Mouse (Mus musculus) forebrain, postnatal 0 days (tissue): Measurements from ENCODE around the gene Gtf2ird1. TPM values are rescaled to one million over a fixed set of nuclear protein-coding genes. Genes with fewer than 3 reads are reported as not detected.
"Not testable (repeated sequence)": the region's sequence is repeated elsewhere in the genome, so short reads cannot be mapped to it uniquely, and the experiment has no call there.

Source experiments
- ATAC-seq: fragments of 200-750 bp; cut with Nextera tagmentation; 2 replicates; pipeline ENCODE4 v1.8.0; 2017; ENCODE audit warnings: mild to moderate bottlenecking, moderate library complexity
- DNase-seq: peaks from one replicate; pipeline ENCODE4 v3.0.0-alpha.2; 2015
- H3K27ac ChIP-seq: fragments of 300-500 bp; sonication (generic); 2 replicates; pipeline ENCODE4 v1.5.1; 2014; ENCODE audit warnings: low read depth, mild to moderate bottlenecking, antibody characterized with exemption, low read length, moderate library complexity, mixed read lengths
- H3K27me3 ChIP-seq: fragments of 300-500 bp; sonication (generic); 2 replicates; pipeline ENCODE4 v1.6.1; 2014; ENCODE audit warnings: mild to moderate bottlenecking, low read length, mixed read lengths; ENCODE audit not compliant: insufficient read depth
- H3K36me3 ChIP-seq: fragments of 300-500 bp; sonication (generic); 2 replicates; pipeline ENCODE4 v1.6.1; 2014; ENCODE audit warnings: mild to moderate bottlenecking, moderate library complexity; ENCODE audit not compliant: insufficient read depth
- H3K4me1 ChIP-seq: fragments of 300-500 bp; sonication (generic); 2 replicates; pipeline ENCODE4 v1.6.1; 2014; ENCODE audit warnings: antibody characterized with exemption; ENCODE audit not compliant: insufficient read depth
- H3K4me2 ChIP-seq: fragments of 300-500 bp; sonication (generic); 2 replicates; pipeline ENCODE4 v1.6.1; 2014; ENCODE audit warnings: low read depth, mild to moderate bottlenecking, moderate library complexity
- H3K4me3 ChIP-seq: fragments of 300-500 bp; sonication (generic); 2 replicates; pipeline ENCODE4 v1.5.1; 2014; ENCODE audit warnings: low read depth, low read length, mixed read lengths
- H3K9ac ChIP-seq: fragments of 300-500 bp; sonication (generic); 2 replicates; pipeline ENCODE4 v1.6.1; 2014; ENCODE audit warnings: mild to moderate bottlenecking
- H3K9me3 ChIP-seq: fragments of 300-500 bp; sonication (generic); 2 replicates; pipeline ENCODE4 v1.6.1; 2016; ENCODE audit warnings: low read length
- CTCF ChIP-seq: sonication (generic); IDR thresholded peaks from 2 replicates; pipeline ENCODE4 v1.5.1; 2016; ENCODE audit warnings: antibody characterized with exemption, control low read depth, low read depth
- WGBS: fragments of 180-500 bp; shearing (Covaris S2); extraction: QIAGEN DNeasy Blood & Tissue Kit; methylation state at CpG from one replicate; pipeline ENCODE4 v1.1.7; 2014; 5-methylcytosine and 5-hydroxymethylcytosine counted together
- polyA plus RNA-seq: library from polyadenylated mRNA; unstranded; fragments of >200 nt; fragmentation: Nextera tagmentation; extraction: Ambion mirVana; gene quantifications from 2 replicates; pipeline ENCODE4 v1.2.1, GENCODE M21; 2015
- total RNA-seq: library from RNA; depleted of rRNA; stranded (reverse); fragments of >200 nt; gene quantifications from 2 replicates; pipeline ENCODE4 v1.2.3, GENCODE M21; 2014

Gene Gtf2ird1
- total and polyA plus RNA-seq, 2 experiments from 2014 or later, result 47.1 to 53.6 TPM

DNA sequence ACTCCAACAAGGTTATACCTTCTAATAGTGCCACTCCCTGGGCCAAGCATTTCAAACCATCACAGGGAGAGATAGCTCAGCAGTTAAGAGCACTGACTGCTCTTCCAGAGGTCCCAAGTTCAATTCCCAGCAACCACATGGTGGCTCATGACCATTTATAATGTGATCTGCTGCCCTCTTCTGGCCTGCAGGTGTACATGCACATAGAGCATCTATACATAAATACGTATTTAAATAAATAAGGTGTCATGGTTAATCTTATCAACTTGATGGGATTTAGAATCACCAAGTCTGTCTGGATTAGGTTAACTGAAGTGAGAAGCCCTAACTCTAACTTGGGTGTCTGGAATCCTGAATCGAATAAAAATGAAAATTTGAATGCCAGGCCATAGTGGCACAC lies 109.5 kb downstream of the Gtf2ird1 start:
- WGBS, result 67% methylated on average over 2 of the region's 2 CpGs
- Histone ChIP-seq H3K4me2 (no peak overlapping the region), H3K27ac (no peak overlapping the region), H3K9ac (no peak overlapping the region), H3K27me3 (no peaks in the 10 kb centered on the region), H3K36me3 (no peaks in the 10 kb centered on the region), H3K4me1 (0 out of 2 replicates have a peak, but pooled peaks cover 4% of the 10 kb centered on the region), H3K4me3 (no peak overlapping the region), H3K9me3 (no peaks in the 10 kb centered on the region)
- no peak for ATAC-seq
- TF ChIP-seq CTCF, result peak; percentile 62
- no peak for DNase-seq

DNA sequence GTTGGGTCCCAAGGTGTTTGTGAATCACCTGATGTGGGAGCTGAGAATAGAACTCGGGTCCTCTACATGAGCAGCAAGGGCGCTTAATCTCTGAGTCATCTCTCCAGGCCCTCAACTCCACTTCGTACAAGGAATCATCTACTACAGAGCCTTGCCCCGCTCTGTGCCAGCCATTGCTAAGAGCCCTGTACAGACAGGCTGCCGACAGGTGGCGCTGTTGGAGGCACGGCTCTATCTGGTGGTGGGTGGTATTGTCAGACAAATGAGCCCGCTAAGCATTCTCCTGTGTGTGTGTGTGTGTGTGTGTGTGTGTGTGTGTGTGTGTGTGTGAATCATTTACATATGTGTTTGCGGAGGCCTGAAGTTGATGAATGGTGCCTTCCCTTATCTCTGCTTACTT lies 111.1 kb downstream of the Gtf2ird1 start:
- 80% methylated on average over 9 of the region's 9 CpGs for WGBS
- DNase-seq (no peak), ATAC-seq (peak; percentile 42; the same call in 1 of the 2 replicates)
- Histone ChIP-seq H3K27me3 (no peaks in the 10 kb centered on the region), H3K36me3 (no peaks in the 10 kb centered on the region), H3K4me3 (no peak overlapping the region), H3K9me3 (no peaks in the 10 kb centered on the region), H3K9ac (no peak overlapping the region), H3K4me1 (0 out of 2 replicates have a peak, but pooled peaks cover under 1% of the 10 kb centered on the region), H3K27ac (no peak overlapping the region), H3K4me2 (no peak overlapping the region)
- TF ChIP-seq CTCF, result peak; percentile 47

DNA sequence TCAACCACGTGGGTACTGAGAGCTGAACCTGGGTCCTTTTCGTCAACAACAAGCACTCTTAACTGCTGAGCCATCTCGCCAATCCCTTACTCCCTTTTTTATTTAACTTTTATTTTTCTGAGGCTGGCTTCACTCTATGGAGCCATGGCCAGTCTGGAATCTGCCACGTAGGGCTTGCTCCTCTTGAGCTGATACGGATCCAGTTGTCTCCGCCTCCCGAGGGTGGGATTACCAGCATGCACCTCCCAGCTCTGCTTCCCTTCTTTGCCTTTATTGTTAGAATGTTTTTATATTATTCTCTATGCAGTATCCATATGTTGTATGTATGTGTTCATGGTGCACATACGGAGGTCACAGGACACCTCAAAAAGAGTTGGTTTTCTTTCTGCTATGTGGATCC lies 112.4 kb downstream of the Gtf2ird1 start:
- no peak for DNase-seq
- no peaks in the 10 kb centered on the region for H3K9me3 ChIP-seq
- 81% methylated on average over 8 of the region's 8 CpGs for WGBS
- no peak overlapping the region for H3K4me3 ChIP-seq
- no peaks in the 10 kb centered on the region for H3K27me3 ChIP-seq
- H3K36me3 ChIP-seq, result no peaks in the 10 kb centered on the region
- TF ChIP-seq CTCF, result no peak
- no peak overlapping the region for H3K4me2 ChIP-seq
- no peak overlapping the region for H3K27ac ChIP-seq
- no peak overlapping the region for H3K9ac ChIP-seq
- no peaks in the 10 kb centered on the region for H3K4me1 ChIP-seq
- no peak for ATAC-seq

DNA sequence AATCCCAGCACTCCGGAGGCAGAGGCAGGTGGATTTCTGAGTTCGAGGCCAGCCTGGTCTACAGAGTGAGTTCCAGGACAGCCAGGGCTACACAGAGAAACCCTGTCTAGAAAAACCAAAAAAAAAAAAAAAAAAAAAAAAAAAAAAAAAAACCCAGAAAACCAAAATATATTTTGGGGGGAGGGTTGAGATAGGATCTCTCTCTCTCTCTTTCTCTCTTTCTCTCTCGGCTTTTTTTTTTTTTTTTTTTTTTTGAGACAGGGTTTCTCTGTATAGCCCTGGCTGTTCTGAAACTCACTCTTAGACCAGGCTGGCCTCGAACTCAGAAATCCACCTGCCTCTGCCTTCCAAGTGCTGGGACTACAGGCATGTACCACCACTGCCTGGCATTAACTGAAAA lies 113.0 kb downstream of the Gtf2ird1 start:
- WGBS, result 82% methylated on average over 4 of the region's 4 CpGs

DNA sequence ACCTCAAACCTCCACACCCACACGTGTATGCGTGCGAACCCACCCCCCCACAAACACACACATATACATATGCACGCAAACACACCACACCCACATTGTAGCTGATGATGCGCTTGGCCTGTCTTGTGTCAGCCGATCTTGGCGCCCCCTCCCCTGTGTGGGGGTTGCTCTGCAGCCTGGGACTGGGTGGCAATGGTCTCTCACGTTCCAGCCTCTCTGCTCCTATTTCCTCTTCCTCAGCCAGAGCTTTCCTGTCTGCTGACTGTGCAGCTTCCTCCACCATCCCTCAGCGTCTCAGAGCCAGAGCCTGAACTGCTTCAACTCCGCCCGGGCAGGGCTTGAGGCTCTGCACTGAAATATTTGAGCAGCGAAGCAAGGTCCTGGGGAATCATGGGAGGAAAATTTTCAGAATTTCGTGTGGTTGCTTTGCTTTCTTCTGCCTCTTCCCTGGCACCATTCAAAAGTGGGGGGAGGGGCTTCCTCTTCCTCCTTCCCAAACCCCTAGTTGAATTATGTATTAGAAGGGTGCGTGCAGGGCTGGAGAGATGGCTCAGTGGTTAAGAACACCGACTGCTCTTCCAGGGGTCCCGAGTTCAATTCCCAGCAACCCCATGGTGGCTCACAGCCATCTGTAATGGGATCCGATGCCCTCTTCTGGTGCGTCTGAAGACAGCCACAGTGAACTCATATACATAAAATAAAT lies 113.9 kb downstream of the Gtf2ird1 start:
- 79% methylated on average over 18 of the region's 18 CpGs for WGBS

More for the DNA sequence above, 113.0 kb downstream of the Gtf2ird1 start:
- H3K9me3 ChIP-seq, ATAC-seq, H3K27ac ChIP-seq, H3K27me3 ChIP-seq, H3K4me2 ChIP-seq, H3K4me3 ChIP-seq, H3K36me3 ChIP-seq, H3K9ac ChIP-seq, H3K4me1 ChIP-seq, DNase-seq: not testable (repeated sequence)

DNA sequence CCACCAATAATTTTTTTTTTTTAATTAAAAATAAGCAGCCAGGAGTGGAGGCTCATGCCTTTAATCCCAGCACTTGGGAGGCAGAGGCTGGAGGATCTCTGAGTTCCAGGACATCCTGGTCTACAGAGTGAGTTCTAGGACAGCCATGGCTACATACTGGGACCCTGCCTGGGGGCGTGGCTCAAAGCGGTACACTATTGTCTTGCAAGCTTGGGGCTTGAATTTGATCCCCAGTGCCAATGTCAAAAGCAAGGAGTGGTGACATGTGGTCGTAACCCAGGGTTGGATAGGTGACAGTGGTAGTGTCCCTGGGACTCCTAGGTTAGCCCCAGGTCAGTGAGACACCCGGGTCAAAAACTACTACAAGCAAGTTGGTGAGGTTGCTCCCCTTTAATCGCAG lies 114.8 kb downstream of the Gtf2ird1 start:
- no peaks in the 10 kb centered on the region for H3K36me3 ChIP-seq
- H3K9me3 ChIP-seq, result no peaks in the 10 kb centered on the region
- no peaks in the 10 kb centered on the region for H3K4me1 ChIP-seq
- DNase-seq (no peak), ATAC-seq (no peak)
- H3K27ac ChIP-seq, result no peak overlapping the region
- H3K27me3 ChIP-seq, result no peaks in the 10 kb centered on the region
- H3K9ac ChIP-seq, result no peak overlapping the region
- WGBS, result 93% methylated on average over 5 of the region's 5 CpGs
- no peak overlapping the region for H3K4me2 ChIP-seq
- TF ChIP-seq CTCF, result no peak
- H3K4me3 ChIP-seq, result no peak overlapping the region

More for the DNA sequence above, 113.9 kb downstream of the Gtf2ird1 start:
- Histone ChIP-seq H3K27ac (no peak overlapping the region), H3K36me3 (no peaks in the 10 kb centered on the region), H3K9me3 (no peaks in the 10 kb centered on the region), H3K4me3 (no peak overlapping the region), H3K4me2 (no peak overlapping the region), H3K27me3 (no peaks in the 10 kb centered on the region), H3K9ac (no peak overlapping the region), H3K4me1 (no peaks in the 10 kb centered on the region)
- DNase-seq (no peak), ATAC-seq (no peak)
- no peak for TF ChIP-seq CTCF

DNA sequence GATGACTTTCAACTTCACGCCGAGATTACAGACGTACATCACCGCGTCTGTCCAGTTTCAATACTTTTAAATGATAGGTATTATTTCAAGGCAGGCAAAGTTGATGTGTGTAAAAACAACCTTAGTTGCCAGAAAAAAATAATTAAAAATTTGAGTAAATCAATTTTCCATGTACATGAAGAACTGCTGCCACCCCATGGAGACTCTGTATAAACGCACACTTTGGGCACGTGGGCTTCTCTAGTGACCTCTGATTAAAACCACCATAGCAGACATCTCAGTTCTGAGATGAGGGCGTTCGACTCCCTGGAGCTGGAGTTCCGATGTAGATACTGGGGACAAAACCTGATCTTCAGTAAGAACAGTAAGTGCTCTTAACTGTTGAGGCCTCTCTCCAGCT lies 115.2 kb downstream of the Gtf2ird1 start:
- peak; percentile 64 for DNase-seq
- Histone ChIP-seq H3K4me3 (no peak overlapping the region), H3K36me3 (no peaks in the 10 kb centered on the region), H3K9me3 (no peaks in the 10 kb centered on the region), H3K4me1 (no peaks in the 10 kb centered on the region), H3K27ac (no peak overlapping the region), H3K9ac (no peak overlapping the region), H3K4me2 (no peak overlapping the region), H3K27me3 (no peaks in the 10 kb centered on the region)
- ATAC-seq, result peak; percentile 58
- TF ChIP-seq CTCF, result peak; percentile 69
- 65% methylated on average over 10 of the region's 10 CpGs for WGBS
